Mouse (Mus musculus): ENCODE results near the gene Hmga2. TPM values are rescaled to one million over a fixed set of nuclear protein-coding genes. Genes with fewer than 3 reads are reported as not detected.
A peak's percentile ranks its signal among the peaks of the same experiment; 100 is the strongest.

Gene Hmga2
- polyA plus RNA-seq, 1 experiment from 2014 or later = 12.5 TPM

DNA sequence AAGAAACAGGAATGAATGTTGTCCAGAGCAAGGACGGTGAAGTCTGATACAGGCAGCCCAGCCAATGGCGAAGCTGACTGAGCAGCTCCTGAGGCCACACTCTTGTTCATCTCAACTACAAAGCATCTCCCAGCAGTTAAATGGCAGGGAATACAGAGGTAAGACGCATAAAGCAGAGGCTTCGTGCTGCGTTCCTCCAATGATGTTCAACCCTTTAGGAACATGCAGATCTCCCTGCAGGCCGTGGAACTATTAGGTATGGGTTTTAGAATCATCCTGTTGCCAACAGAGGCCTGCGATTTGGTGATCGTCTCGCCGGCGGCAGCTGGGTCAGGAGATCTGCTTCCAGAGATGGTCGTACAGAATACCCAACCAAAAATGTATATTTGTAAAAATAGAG, 59.6 kb downstream of the Hmga2 start:
- in situ Hi-C loops (cut with MboI; ENCODE audit: low pct_unique_long_range_greater_than_20kb) = no loop called here
- H3K27me3 ChIP-seq = no peaks in the 10 kb centered on the region
- no peak for TF ChIP-seq CTCF (IDR thresholded peaks at IDR 0.05)
- DNase-seq (ENCODE audit: low read depth, low spot score) = no peak
- ChIA-PET CTCF (interaction anchor here (1.4 kb wide), 1 partner anchor 23 kb away, joined by 3 read pairs; no protein-coding TSS in a partner anchor), POLR2A (no interaction called here)
- no peak for ATAC-seq

DNA sequence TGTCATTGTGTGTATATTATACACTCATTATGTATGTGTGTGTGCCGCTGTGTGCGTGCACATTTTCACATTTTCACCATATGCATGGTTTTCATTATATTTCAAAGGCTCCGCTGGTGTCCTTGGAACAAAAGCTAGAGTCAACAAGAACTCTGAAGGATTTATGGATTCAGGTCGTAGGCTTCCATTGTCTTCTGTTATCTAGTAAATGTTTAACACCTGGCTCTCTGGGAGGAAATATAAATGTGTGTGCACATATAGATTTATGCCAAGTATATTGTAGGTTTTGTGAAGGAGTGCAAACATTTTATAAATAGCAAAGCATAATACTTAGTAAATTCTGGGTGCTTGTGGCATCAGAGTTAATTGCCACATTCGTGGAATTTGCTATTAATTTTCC, 64.1 kb downstream of the Hmga2 start:
- ATAC-seq = no peak
- ChIA-PET POLR2A (interaction anchor here (1.3 to 1.4 kb wide), 2 partner anchors 10 to 18 kb away, joined by 4 read pairs; no protein-coding TSS in a partner anchor), CTCF (interaction anchor here (0.6 to 1.9 kb wide), 2 partner anchors 11 to 12 kb away, joined by 3 to 5 read pairs; no protein-coding TSS in a partner anchor)
- in situ Hi-C loops (cut with MboI; ENCODE audit: low pct_unique_long_range_greater_than_20kb) = no loop called here
- no peak for TF ChIP-seq CTCF (IDR thresholded peaks at IDR 0.05)
- DNase-seq (ENCODE audit: low read depth, low spot score) = no peak
- H3K27me3 ChIP-seq = no peaks in the 10 kb centered on the region

DNA sequence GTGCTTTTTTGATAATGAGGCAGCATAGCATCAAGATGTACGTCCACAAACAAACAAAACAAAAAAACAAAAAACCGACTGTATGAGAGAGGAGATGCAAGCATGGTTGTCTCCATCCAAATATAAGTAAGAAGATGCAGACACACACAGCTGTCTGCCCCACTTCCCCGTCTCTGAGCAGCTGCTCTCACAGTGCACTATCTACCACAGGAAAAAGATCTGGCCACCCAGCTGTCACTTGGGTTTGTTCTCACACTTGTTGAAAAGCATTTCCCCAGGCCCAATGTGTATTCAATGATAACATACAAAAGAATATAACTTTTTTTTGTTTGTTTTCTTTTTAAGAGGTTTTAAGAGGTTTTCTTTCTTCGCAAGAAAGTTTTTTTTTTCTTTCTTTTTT, 65.3 kb downstream of the Hmga2 start:
- no peak for ATAC-seq
- DNase-seq (ENCODE audit: low read depth, low spot score) = no peak
- no peak for TF ChIP-seq CTCF (IDR thresholded peaks at IDR 0.05)
- ChIA-PET POLR2A (interaction anchor here (0.5 to 1.4 kb wide), 2 partner anchors 19 to 82 kb away, joined by 3 to 4 read pairs; no protein-coding TSS in a partner anchor), CTCF (interaction anchor here (1.4 to 1.9 kb wide), 2 partner anchors 11 kb away, joined by 3 to 5 read pairs; no protein-coding TSS in a partner anchor)
- in situ Hi-C loops (cut with MboI; ENCODE audit: low pct_unique_long_range_greater_than_20kb) = no loop called here
- H3K27me3 ChIP-seq = no peaks in the 10 kb centered on the region

DNA sequence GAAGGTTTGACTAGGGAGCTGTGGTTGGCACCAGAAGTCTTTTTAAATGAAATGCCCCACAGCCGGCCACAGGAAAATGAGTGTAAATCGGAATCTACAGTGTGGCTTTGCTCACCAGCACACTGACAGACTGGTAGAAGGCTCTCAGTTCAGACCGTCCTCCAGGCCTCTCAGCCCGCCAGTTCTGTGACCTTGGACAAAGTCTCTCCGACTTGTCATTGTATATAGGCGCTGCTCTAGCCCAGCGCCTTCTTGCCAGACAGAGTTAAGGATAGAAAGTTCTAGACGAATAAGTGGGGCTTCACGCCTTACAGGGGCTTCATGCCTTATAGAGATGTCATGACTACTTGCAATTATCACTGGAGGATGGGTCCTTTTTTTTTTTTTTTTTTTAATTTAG, 67.1 kb downstream of the Hmga2 start:
- no peak for TF ChIP-seq CTCF (IDR thresholded peaks at IDR 0.05)
- DNase-seq (ENCODE audit: low read depth, low spot score) = no peak
- in situ Hi-C loops (cut with MboI; ENCODE audit: low pct_unique_long_range_greater_than_20kb) = no loop called here
- CTCF ChIA-PET = interaction anchor here (1.7 kb wide), 1 partner anchor 139 kb away, joined by 3 read pairs; no protein-coding TSS in a partner anchor
- no peak for ATAC-seq
- POLR2A ChIA-PET = interaction anchor here (0.7 kb wide), 1 partner anchor 20 kb away, joined by 4 read pairs; no protein-coding TSS in a partner anchor
- no peaks in the 10 kb centered on the region for H3K27me3 ChIP-seq

DNA sequence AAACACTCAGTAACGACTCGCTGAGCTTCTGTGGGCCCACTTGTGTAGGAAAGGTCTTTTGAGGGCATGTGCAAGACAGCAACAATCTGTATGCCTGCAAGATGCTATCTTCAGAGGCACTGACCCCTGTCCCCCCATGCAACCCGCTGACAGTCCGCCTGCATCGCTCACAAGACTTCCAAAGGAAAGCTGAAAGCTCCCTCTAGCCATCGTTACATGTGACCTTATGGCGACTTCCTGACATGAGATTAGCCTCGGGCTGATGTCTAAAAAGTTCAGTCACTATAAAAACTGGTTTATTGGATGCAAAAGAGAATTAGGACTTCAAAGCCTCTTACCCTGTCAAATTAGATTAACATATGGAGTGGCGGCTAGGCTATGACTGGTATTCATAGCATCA, 69.0 kb downstream of the Hmga2 start:
- TF ChIP-seq CTCF (IDR thresholded peaks at IDR 0.05) = no peak
- ChIA-PET CTCF (interaction anchor here (0.7 to 1.2 kb wide), 2 partner anchors 9 to 34 kb away, joined by 3 read pairs; no protein-coding TSS in a partner anchor), POLR2A (no interaction called here)
- H3K27me3 ChIP-seq = no peaks in the 10 kb centered on the region
- DNase-seq (ENCODE audit: low read depth, low spot score) = no peak
- in situ Hi-C loops (cut with MboI; ENCODE audit: low pct_unique_long_range_greater_than_20kb) = no loop called here
- no peak for ATAC-seq

DNA sequence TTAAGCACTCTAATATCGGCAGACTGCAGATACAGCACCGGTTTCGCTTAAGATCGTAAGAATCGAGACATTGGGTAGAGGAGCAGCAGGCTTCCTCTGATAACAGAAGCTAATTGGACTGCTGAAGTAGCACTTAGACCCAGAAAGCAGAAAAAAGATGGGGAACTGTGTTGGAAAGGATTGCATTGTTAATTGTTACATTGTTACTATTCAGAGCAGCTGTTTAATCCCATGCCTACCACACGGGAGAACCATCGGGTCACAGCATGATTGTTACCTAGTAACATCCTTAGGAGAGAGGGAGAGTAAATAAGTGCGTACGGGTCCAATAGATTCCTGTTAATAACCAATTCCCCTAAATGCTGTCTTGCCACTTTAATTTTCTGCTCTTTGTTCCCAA, 70.2 kb downstream of the Hmga2 start:
- ChIA-PET POLR2A (no interaction called here), CTCF (no interaction called here)
- ATAC-seq (no peak), DNase-seq (ENCODE audit: low read depth, low spot score) (no peak)
- no peaks in the 10 kb centered on the region for H3K27me3 ChIP-seq
- TF ChIP-seq CTCF (IDR thresholded peaks at IDR 0.05) = no peak
- in situ Hi-C loops (cut with MboI; ENCODE audit: low pct_unique_long_range_greater_than_20kb) = no loop called here

DNA sequence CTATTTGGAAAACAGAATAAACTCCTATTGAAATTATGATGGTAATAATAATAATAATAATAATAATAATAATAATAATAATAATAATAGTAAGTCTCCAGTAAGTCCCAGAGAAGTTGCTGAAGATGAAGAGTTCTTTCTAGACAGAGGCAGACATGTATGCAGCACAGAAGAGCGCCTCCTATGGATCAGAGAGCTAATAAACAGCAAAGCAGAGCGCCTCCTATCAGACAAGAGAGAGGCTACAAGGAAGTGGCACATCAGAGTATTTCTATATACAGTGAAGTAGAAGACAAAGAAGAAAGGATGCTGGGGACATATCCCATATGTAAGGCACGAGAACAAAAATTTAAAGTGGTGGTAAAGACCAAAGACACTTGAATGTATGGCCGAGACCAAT, 70.9 kb downstream of the Hmga2 start:
- H3K27me3 ChIP-seq = no peaks in the 10 kb centered on the region
- CTCF ChIA-PET = interaction anchor here (1.4 kb wide), 1 partner anchor 19 kb away, joined by 5 read pairs; no protein-coding TSS in a partner anchor
- ATAC-seq (no peak), DNase-seq (ENCODE audit: low read depth, low spot score) (no peak)
- TF ChIP-seq CTCF (IDR thresholded peaks at IDR 0.05) = peak; percentile 32
- in situ Hi-C loops (cut with MboI; ENCODE audit: low pct_unique_long_range_greater_than_20kb) = no loop called here
- POLR2A ChIA-PET = no interaction called here

DNA sequence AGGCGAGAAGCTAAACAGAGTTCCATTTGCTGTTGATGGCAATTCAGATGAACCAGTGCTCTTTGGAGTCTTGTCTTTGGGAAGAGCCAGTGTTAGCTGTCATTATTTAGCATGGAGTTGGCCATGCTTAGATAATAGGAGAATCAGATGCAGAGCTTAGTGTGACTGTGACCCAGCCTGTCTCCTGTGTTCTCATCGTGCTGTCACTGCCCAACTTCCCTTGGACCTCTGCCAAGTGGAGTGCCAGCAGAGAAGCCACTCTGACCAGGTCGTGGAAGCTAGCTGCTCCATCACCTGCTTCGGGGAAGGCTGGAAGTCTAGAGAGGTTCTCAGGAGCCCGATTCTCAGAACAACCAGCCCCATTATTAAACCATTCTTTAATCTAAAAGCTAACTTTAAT, 73.3 kb downstream of the Hmga2 start:
- TF ChIP-seq CTCF (IDR thresholded peaks at IDR 0.05) = no peak
- in situ Hi-C loops (cut with MboI; ENCODE audit: low pct_unique_long_range_greater_than_20kb) = no loop called here
- H3K27me3 ChIP-seq = no peaks in the 10 kb centered on the region
- ChIA-PET POLR2A (interaction anchor here (1.2 kb wide), 1 partner anchor 10 kb away, joined by 4 read pairs; no protein-coding TSS in a partner anchor), CTCF (interaction anchor here (0.9 to 1.9 kb wide), 2 partner anchors 11 to 24 kb away, joined by 4 to 5 read pairs; no protein-coding TSS in a partner anchor)
- DNase-seq (ENCODE audit: low read depth, low spot score) (no peak), ATAC-seq (no peak)

DNA sequence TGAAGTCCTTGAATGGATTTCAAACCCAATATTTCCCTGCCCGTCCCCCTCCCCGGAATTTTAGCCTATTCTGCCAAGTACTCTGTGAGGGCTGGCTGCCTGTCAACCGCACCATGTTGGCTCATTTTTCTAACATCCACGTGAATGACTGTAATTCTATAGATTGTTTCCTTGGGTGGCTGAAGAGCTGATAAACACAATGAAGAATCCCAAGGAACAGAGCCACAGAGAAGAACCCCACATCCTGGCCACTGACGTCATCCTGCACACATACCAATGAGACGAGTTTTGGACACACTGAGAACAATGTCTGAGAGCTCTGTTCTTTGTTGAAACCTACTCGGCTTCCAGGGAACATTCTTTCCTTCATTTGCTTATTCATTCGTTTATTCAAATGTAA, 74.5 kb downstream of the Hmga2 start:
- CTCF ChIA-PET = interaction anchor here (1.9 kb wide), 1 partner anchor 10 kb away, joined by 5 read pairs; no protein-coding TSS in a partner anchor
- H3K27me3 ChIP-seq = no peaks in the 10 kb centered on the region
- DNase-seq (ENCODE audit: low read depth, low spot score) = no peak
- POLR2A ChIA-PET = interaction anchor here (1.2 kb wide), 1 partner anchor 11 kb away, joined by 4 read pairs; no protein-coding TSS in a partner anchor
- no peak for TF ChIP-seq CTCF (IDR thresholded peaks at IDR 0.05)
- in situ Hi-C loops (cut with MboI; ENCODE audit: low pct_unique_long_range_greater_than_20kb) = no loop called here
- no peak for ATAC-seq

DNA sequence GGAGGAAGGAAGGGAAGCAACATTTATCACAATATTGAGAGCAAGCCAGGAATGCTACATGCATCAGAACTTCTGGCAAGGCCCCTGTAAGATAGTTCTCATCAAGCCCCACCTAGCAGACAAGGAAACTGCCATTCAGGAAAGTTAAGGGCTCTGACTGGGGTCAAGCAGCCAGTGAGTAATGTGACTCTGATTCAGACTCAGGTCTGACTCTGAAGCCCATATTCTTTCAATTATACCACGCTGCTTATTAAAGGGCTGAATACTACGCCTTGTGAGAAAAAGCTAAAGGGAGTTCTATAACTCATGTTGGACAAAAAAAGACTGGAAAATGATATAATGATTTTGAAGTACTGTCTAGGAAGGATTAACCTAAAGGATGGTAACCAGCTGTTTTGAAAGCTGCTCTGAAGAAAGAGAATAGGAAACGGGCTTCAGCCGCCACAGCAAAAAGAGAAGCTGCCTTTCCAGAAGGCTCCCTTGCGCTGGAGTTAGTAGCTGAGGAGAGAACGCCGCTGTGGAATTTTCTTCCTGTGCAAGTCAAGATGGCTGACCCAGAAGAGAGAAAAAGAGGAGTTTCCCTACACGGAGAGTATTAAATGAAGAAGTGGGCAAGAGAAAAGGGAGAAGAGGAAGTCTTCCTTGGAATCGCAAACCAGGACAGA, 76.3 kb downstream of the Hmga2 start:
- CTCF ChIA-PET = interaction anchor here (1.2 kb wide), 1 partner anchor 12 kb away, joined by 5 read pairs; no protein-coding TSS in a partner anchor
- POLR2A ChIA-PET = no interaction called here
- H3K27me3 ChIP-seq = no peaks in the 10 kb centered on the region
- no peak for ATAC-seq
- no peak for TF ChIP-seq CTCF (IDR thresholded peaks at IDR 0.05)
- in situ Hi-C loops (cut with MboI; ENCODE audit: low pct_unique_long_range_greater_than_20kb) = no loop called here
- no peak for DNase-seq (ENCODE audit: low read depth, low spot score)

DNA sequence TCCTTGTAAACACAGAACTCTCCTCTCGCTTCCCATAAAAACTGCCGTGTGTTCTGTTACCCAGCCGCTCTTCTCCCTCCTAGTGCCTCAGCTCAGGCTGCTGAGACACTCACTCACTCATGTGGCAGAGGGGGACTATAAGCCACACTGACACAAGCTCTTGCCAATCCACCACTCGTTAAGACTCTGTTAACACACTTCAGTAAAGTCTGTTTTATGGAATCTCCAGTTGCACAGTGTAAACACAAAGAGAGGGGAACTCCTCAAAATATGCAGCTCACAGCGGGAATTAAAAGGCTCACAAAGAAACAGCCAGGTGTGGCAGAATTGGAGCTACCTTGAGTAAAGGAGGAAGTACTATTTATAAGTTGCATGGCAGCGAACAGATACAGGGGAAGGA, 77.5 kb downstream of the Hmga2 start:
- no peak for TF ChIP-seq CTCF (IDR thresholded peaks at IDR 0.05)
- no peaks in the 10 kb centered on the region for H3K27me3 ChIP-seq
- ATAC-seq = no peak
- POLR2A ChIA-PET = no interaction called here
- in situ Hi-C loops (cut with MboI; ENCODE audit: low pct_unique_long_range_greater_than_20kb) = no loop called here
- DNase-seq (ENCODE audit: low read depth, low spot score) = no peak
- CTCF ChIA-PET = interaction anchor here (1.5 kb wide), 1 partner anchor 9 kb away, joined by 3 read pairs; no protein-coding TSS in a partner anchor

All from Patski (cell line).